Mouse (Mus musculus) heart, postnatal 0 days (tissue): ENCODE measurements around the gene Notch2. TPM values are rescaled to one million over a fixed set of nuclear protein-coding genes. Genes with fewer than 3 reads are reported as not detected.

Source experiments
- ATAC-seq: fragments of 200-750 bp; cut with Nextera tagmentation; 2 replicates; pipeline ENCODE4 v1.8.0; 2017; ENCODE audit warnings: low read depth, moderate number of reproducible peaks, moderate library complexity; ENCODE audit not compliant: insufficient read depth
- DNase-seq: peaks from one replicate; pipeline ENCODE4 v3.0.0-alpha.2; 2016; ENCODE audit warnings: low spot score
- H3K27ac ChIP-seq: fragments of 300-500 bp; sonication (generic); 2 replicates; pipeline ENCODE4 v1.5.1; 2014; ENCODE audit warnings: low read depth, mild to moderate bottlenecking
- H3K27me3 ChIP-seq: fragments of 300-500 bp; sonication (generic); 2 replicates; pipeline ENCODE4 v1.6.1; 2014; ENCODE audit warnings: low read length, mixed read lengths; ENCODE audit not compliant: control insufficient read depth, insufficient read depth
- H3K36me3 ChIP-seq: fragments of 300-500 bp; sonication (generic); replicated peaks from 2 replicates; pipeline ENCODE4 v1.6.1; 2014; ENCODE audit warnings: low read length, mixed read lengths; ENCODE audit not compliant: control insufficient read depth, insufficient read depth
- H3K4me1 ChIP-seq: fragments of 300-500 bp; sonication (generic); 2 replicates; pipeline ENCODE4 v1.6.1; 2014; ENCODE audit warnings: antibody characterized with exemption; ENCODE audit not compliant: control insufficient read depth, insufficient read depth
- H3K4me2 ChIP-seq: fragments of 300-500 bp; sonication (generic); 2 replicates; pipeline ENCODE4 v1.6.1; 2014; ENCODE audit warnings: low read depth, mild to moderate bottlenecking, low read length, moderate library complexity
- H3K4me3 ChIP-seq: fragments of 300-500 bp; sonication (generic); 2 replicates; pipeline ENCODE4 v1.5.1; 2014; ENCODE audit warnings: low read depth, low read length
- H3K9ac ChIP-seq: fragments of 300-500 bp; sonication (generic); replicated peaks from 2 replicates; pipeline ENCODE4 v1.6.1; 2014; ENCODE audit warnings: low read depth, low read length, mixed read lengths
- H3K9me3 ChIP-seq: fragments of 300-500 bp; sonication (generic); replicated peaks from 2 replicates; pipeline ENCODE4 v1.6.1; 2016; ENCODE audit warnings: low read length; ENCODE audit not compliant: control insufficient read depth
- CTCF ChIP-seq: IDR thresholded peaks from 2 replicates; pipeline ENCODE4 v1.5.1; 2016; ENCODE audit warnings: antibody characterized with exemption, control low read depth, low read depth
- EP300 ChIP-seq: IDR thresholded peaks from 2 replicates; pipeline ENCODE4 v1.6.1; 2016; ENCODE audit warnings: antibody characterized with exemption, low read depth
- WGBS: fragments of 180-500 bp; shearing (Covaris S2); extraction: QIAGEN DNeasy Blood & Tissue Kit; methylation state at CpG from one replicate; pipeline ENCODE4 v1.1.7; 2014; 5-methylcytosine and 5-hydroxymethylcytosine counted together
- polyA plus RNA-seq: library from polyadenylated mRNA; unstranded; fragments of >200 nt; fragmentation: Nextera tagmentation; extraction: Ambion mirVana; gene quantifications from 2 replicates; pipeline ENCODE4 v1.2.1, GENCODE M21; 2015
- total RNA-seq: library from RNA; depleted of rRNA; stranded (reverse); fragments of >200 nt; gene quantifications from 2 replicates; pipeline ENCODE4 v1.2.3, GENCODE M21; 2014; ENCODE audit warnings: low replicate concordance; rRNA removed

Notch2 gene
- total and polyA plus RNA-seq, 2 experiments from 2014 or later = 5.5 to 53.7 TPM

- H3K4me1 ChIP-seq = no peaks in the 10 kb centered on the region
- TF ChIP-seq EP300 (no peak), CTCF (no peak)
- no peak overlapping the region for H3K27ac ChIP-seq
- H3K4me2 ChIP-seq = no peak overlapping the region
- ATAC-seq = no peak
- no peak overlapping the region for H3K4me3 ChIP-seq
- DNase-seq = no peak
- H3K9ac ChIP-seq = no peak overlapping the region
- no peaks in the 10 kb centered on the region for H3K27me3 ChIP-seq
- WGBS = 50% methylated on average over 9 of the region's 9 CpGs
- no peaks in the 10 kb centered on the region for H3K9me3 ChIP-seq
- no peaks in the 10 kb centered on the region for H3K36me3 ChIP-seq
Measured at GRCm38 (mm10) chr3:98197711-98198532, 184.6 kb downstream of the Notch2 start.

- no peak overlapping the region for H3K9ac ChIP-seq
- H3K4me2 ChIP-seq = no peak overlapping the region
- DNase-seq = no peak
- ATAC-seq = no peak
- no peak overlapping the region for H3K27ac ChIP-seq
- no peaks in the 10 kb centered on the region for H3K27me3 ChIP-seq
- no peaks in the 10 kb centered on the region for H3K9me3 ChIP-seq
- no peaks in the 10 kb centered on the region for H3K36me3 ChIP-seq
- TF ChIP-seq CTCF (no peak), EP300 (no peak)
- no peaks in the 10 kb centered on the region for H3K4me1 ChIP-seq
- H3K4me3 ChIP-seq = no peak overlapping the region
- WGBS = 68% methylated on average over 5 of the region's 5 CpGs
Measured at GRCm38 (mm10) chr3:98199747-98200146, 186.4 kb downstream of the Notch2 start.

Other genes with a start within 250 kb of the Notch2 start
- 415 and 498 TPM in 2 replicates for gene Pde4dip, start 124.8 kb upstream of the Notch2 start, total RNA-seq
- 107 and 126 TPM in 2 replicates for gene Pde4dip, start 124.8 kb upstream of the Notch2 start, polyA plus RNA-seq
- gene Sec22b, start 112.3 kb upstream of the Notch2 start, total RNA-seq = 22.4 and 56.9 TPM in 2 replicates
- 69.9 and 73.7 TPM in 2 replicates for gene Sec22b, start 112.3 kb upstream of the Notch2 start, polyA plus RNA-seq
- gene Adam30, start 147.1 kb downstream of the Notch2 start, total RNA-seq = not detected in 2 replicates
- gene Adam30, start 147.1 kb downstream of the Notch2 start, polyA plus RNA-seq = not detected in 2 replicates
- gene Reg4, start 208.6 kb downstream of the Notch2 start, total RNA-seq = not detected in 2 replicates
- gene Reg4, start 208.6 kb downstream of the Notch2 start, polyA plus RNA-seq = not detected in 2 replicates